Mouse (Mus musculus) myocyte (in vitro differentiated cells): ENCODE data around the gene Tep1. TPM values are rescaled to one million over a fixed set of nuclear protein-coding genes. Genes with fewer than 3 reads are reported as not detected.
A peak's percentile ranks its signal among the peaks of the same experiment; 100 is the strongest.

Experiments used
- H3K27me3 ChIP-seq: one replicate; pipeline ENCODE4 v1.6.1; 2011; ENCODE audit not compliant: control insufficient read depth, insufficient read depth, insufficient read length
- H3K36me3 ChIP-seq: one replicate; pipeline ENCODE4 v1.6.1; 2011; ENCODE audit not compliant: control insufficient read depth, insufficient read depth
- H3K4me2 ChIP-seq: one replicate; pipeline ENCODE4 v1.6.1; 2011; ENCODE audit warnings: low read depth, control low read depth
- H3K4me3 ChIP-seq: one replicate; pipeline ENCODE4 v1.5.1; 2011; ENCODE audit warnings: mild to moderate bottlenecking, control low read depth, moderate library complexity
- H3K79me2 ChIP-seq: one replicate; pipeline ENCODE4 v1.6.1; 2011; ENCODE audit not compliant: control insufficient read depth, insufficient read depth
- H3ac ChIP-seq: one replicate; pipeline ENCODE4 v1.6.1; 2011; ENCODE audit not compliant: control insufficient read depth, insufficient read length
- CEBPB ChIP-seq: IDR thresholded peaks from 2 replicates; pipeline ENCODE4 v1.6.1; 2011; ENCODE audit warnings: mild to moderate bottlenecking, moderate library complexity; ENCODE audit not compliant: poor library complexity, insufficient read depth, severe bottlenecking
- E2F4 ChIP-seq: IDR thresholded peaks from one replicate; pipeline ENCODE4 v1.6.1; 2011; ENCODE audit warnings: mild to moderate bottlenecking, control low read depth, moderate library complexity; ENCODE audit not compliant: insufficient read depth
- MAX ChIP-seq: IDR thresholded peaks from one replicate; pipeline ENCODE4 v1.6.1; 2011; ENCODE audit warnings: low read depth, mild to moderate bottlenecking, control low read depth
- MYOD1 ChIP-seq, 3 experiments: IDR thresholded peaks; one replicate each; pipeline ENCODE4 v1.6.1; 2011; ENCODE audit warnings: control low read depth in 2 of 3, low read depth in 2 of 3, mild to moderate bottlenecking in 2 of 3, moderate library complexity in 1 of 3; ENCODE audit not compliant: insufficient read length in 2 of 3, control insufficient read depth in 1 of 3
- MYOG ChIP-seq, 3 experiments: IDR thresholded peaks; one replicate each; pipeline ENCODE4 v1.6.1; 2011; ENCODE audit warnings: control low read depth in 2 of 3, low read depth in 2 of 3, mild to moderate bottlenecking in 2 of 3; ENCODE audit not compliant: insufficient read length in 2 of 3, control insufficient read depth in 1 of 3, insufficient read depth in 1 of 3
- POLR2A ChIP-seq: IDR thresholded peaks from one replicate; pipeline ENCODE4 v1.6.1; 2011; ENCODE audit warnings: low read depth, mild to moderate bottlenecking, control low read depth, moderate library complexity; ENCODE audit not compliant: insufficient read length
- POLR2AphosphoS2 ChIP-seq: IDR thresholded peaks from one replicate; pipeline ENCODE4 v1.6.1; 2011; ENCODE audit warnings: low read depth, control low read depth; ENCODE audit not compliant: insufficient read length
- REST ChIP-seq: IDR thresholded peaks from one replicate; pipeline ENCODE4 v1.6.1; 2011; ENCODE audit warnings: mild to moderate bottlenecking, control low read depth, moderate library complexity; ENCODE audit not compliant: insufficient read depth, insufficient read length
- SRF ChIP-seq: IDR thresholded peaks from one replicate; pipeline ENCODE4 v1.6.1; 2011; ENCODE audit warnings: low read depth; ENCODE audit not compliant: control insufficient read depth, insufficient read length
- TCF12 ChIP-seq: IDR thresholded peaks from one replicate; pipeline ENCODE4 v1.6.1; 2011; ENCODE audit warnings: mild to moderate bottlenecking, control low read depth; ENCODE audit not compliant: poor library complexity, insufficient read depth, severe bottlenecking
- TCF3 ChIP-seq: IDR thresholded peaks from one replicate; pipeline ENCODE4 v1.6.1; 2011; ENCODE audit warnings: low read depth, control low read depth; ENCODE audit not compliant: insufficient read length
- USF1 ChIP-seq: IDR thresholded peaks from one replicate; pipeline ENCODE4 v1.6.1; 2011; ENCODE audit warnings: low read depth, mild to moderate bottlenecking, control low read depth, moderate library complexity
- polyA plus RNA-seq: library from polyadenylated mRNA; unstranded; fragments of >200 nt; fragmentation: generic; extraction: Trizol; gene quantifications from one replicate; pipeline ENCODE4 v1.2.1, GENCODE M21; 2012; ENCODE audit warnings: missing spikeins

Gene Tep1
- polyA plus RNA-seq, 1 experiment, result 20.6 TPM

GRCm38 (mm10) chr14:50796464-50796863, 73.9 kb downstream of the Tep1 start:
- no peak for TF ChIP-seq SRF
- TF ChIP-seq CEBPB, result no peak
- no peaks in the 10 kb centered on the region for H3K27me3 ChIP-seq
- H3K4me3 ChIP-seq, result no peak overlapping the region
- no peak overlapping the region for H3ac ChIP-seq
- H3K79me2 ChIP-seq, result no peaks in the 10 kb centered on the region
- no peak overlapping the region for H3K4me2 ChIP-seq
- no peaks in the 10 kb centered on the region for H3K36me3 ChIP-seq

- H3K4me2 ChIP-seq, result no peak overlapping the region
- H3K79me2 ChIP-seq, result no peaks in the 10 kb centered on the region
- H3ac ChIP-seq, result no peak overlapping the region
- no peak for TF ChIP-seq MYOG (IDR thresholded peaks at IDR 0.05; ENCODE audit: control insufficient read depth in 1 of 3, insufficient read depth in 1 of 3, insufficient read length in 2 of 3, low read depth in 2 of 3)
- H3K4me3 ChIP-seq, result no peak overlapping the region
- H3K27me3 ChIP-seq, result no peaks in the 10 kb centered on the region
- no peaks in the 10 kb centered on the region for H3K36me3 ChIP-seq
These were observed 74.4 kb downstream of the Tep1 start for GRCm38 (mm10) chr14:50795965-50796364.

- Histone ChIP-seq H3K4me3 (no peak overlapping the region), H3ac (no peak overlapping the region), H3K79me2 (no peaks in the 10 kb centered on the region), H3K4me2 (no peak overlapping the region), H3K36me3 (no peaks in the 10 kb centered on the region), H3K27me3 (no peaks in the 10 kb centered on the region)
- no peak for TF ChIP-seq TCF12
- no peak for TF ChIP-seq MAX
- TF ChIP-seq TCF3, result no peak
- TF ChIP-seq CEBPB, result no peak
- no peak for TF ChIP-seq POLR2AphosphoS2
These were observed 75.0 kb downstream of the Tep1 start for GRCm38 (mm10) chr14:50795261-50795935.

GRCm38 (mm10) chr14:50788157-50788556, 82.2 kb downstream of the Tep1 start:
- Histone ChIP-seq H3K36me3 (no peaks in the 10 kb centered on the region), H3K79me2 (peaks cover 13% of the 10 kb centered on the region), H3ac (no peak overlapping the region), H3K27me3 (no peaks in the 10 kb centered on the region), H3K4me3 (no peak overlapping the region), H3K4me2 (no peak overlapping the region)
- TF ChIP-seq USF1 (no peak), SRF (no peak), MYOD1 (IDR thresholded peaks at IDR 0.05; ENCODE audit: control insufficient read depth in 1 of 3, insufficient read length in 2 of 3, low read depth in 2 of 3) (no peak), REST (no peak), POLR2A (no peak), TCF3 (no peak), POLR2AphosphoS2 (no peak), MYOG (IDR thresholded peaks at IDR 0.05; ENCODE audit: control insufficient read depth in 1 of 3, insufficient read depth in 1 of 3, insufficient read length in 2 of 3, low read depth in 2 of 3) (no peak), TCF12 (no peak), E2F4 (no peak), MAX (no peak), CEBPB (no peak)

GRCm38 (mm10) chr14:50785251-50785637, 85.1 kb downstream of the Tep1 start, which contains the start of gene Ttc5:
Gene Ttc5 (minus strand): TSS chr14:50785519.
- Histone ChIP-seq H3K27me3 (no peaks in the 10 kb centered on the region), H3K79me2 (peaks cover 26% of the 10 kb centered on the region), H3K36me3 (no peaks in the 10 kb centered on the region), H3K4me2 (peak within 1 kb of the TSS; percentile 89), H3K4me3 (peak within 1 kb of the TSS; percentile 48), H3ac (no peak within 1 kb of the TSS)
- TF ChIP-seq REST (no peak), MYOD1 (IDR thresholded peaks at IDR 0.05; ENCODE audit: control insufficient read depth in 1 of 3, insufficient read length in 2 of 3, low read depth in 2 of 3) (no peak), TCF12 (no peak), USF1 (no peak), POLR2AphosphoS2 (peak; percentile 37), POLR2A (peak; percentile 39), MYOG (IDR thresholded peaks at IDR 0.05; ENCODE audit: control insufficient read depth in 1 of 3, insufficient read depth in 1 of 3, insufficient read length in 2 of 3, low read depth in 2 of 3) (no peak), TCF3 (no peak), MAX (no peak), CEBPB (no peak), SRF (no peak)
